Mouse (Mus musculus) kidney, adult 8-10 months (tissue): ENCODE results near the gene Aqp7.
A peak's percentile ranks its signal among the peaks of the same experiment; 100 is the strongest.
"Not testable (repeated sequence)": the region's sequence is repeated elsewhere in the genome, so short reads cannot be mapped to it uniquely, and the experiment has no call there.

ENCODE experiments used
- DNase-seq, 2 experiments: peaks; one replicate each; pipeline ENCODE4 v3.0.0; 2022

The Aqp7 gene

GRCm38 (mm10) chr4:41047524-41048271, at the start of gene Aqp7:
TSS of gene Aqp7 (minus strand) at chr4:41048139.
- no peak for DNase-seq

DNA sequence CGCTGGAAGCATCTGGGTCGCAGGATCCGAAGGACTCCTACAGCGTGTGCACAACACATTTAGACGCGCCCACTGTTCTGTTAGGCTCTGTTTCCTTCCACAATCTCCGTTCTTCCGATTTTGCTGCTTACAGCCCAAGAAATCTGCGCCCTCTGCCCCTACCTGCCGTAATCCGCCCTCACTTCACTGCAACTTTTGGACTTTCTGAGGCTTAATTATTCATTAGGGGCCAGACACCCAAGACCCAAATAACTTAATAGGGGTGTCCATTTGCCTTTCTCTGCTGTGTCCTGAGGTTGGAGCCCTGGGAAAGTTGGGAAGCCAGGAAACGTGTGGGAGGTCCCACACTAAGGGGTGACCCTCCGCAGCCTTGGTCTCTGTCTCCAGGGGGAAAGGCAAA, 49.4 kb upstream of the Aqp7 start:
- peak; percentile 35 to 57 for DNase-seq

GRCm38 (mm10) chr4:41096794-41097193, 48.9 kb upstream of the Aqp7 start:
- DNase-seq: no peak

DNA sequence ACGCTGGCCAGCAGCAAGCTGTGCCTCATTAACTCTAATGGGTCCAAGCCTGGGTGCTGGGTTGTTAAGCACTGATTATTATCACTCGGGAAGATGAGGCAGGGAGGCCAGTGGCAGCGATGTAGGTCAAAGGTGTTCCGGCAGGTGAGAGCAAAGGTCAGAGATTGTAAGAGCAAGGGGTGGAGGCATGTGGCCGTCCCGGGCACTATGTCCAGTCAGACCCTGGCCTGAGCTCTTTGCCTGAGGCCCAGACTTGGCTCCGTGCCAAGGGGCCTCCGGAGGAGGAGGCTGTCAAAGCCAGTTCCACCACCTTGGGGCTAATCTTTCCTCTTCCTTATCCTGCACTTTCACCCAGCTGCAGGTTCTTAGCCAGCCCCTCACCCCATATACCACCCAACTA, 48.2 kb upstream of the Aqp7 start:
- peak; percentile 52 to 61 for DNase-seq

GRCm38 (mm10) chr4:41094361-41094760, 46.4 kb upstream of the Aqp7 start:
- DNase-seq: no peak

GRCm38 (mm10) chr4:41092958-41093357, 45.0 kb upstream of the Aqp7 start:
- DNase-seq: no peak

DNA sequence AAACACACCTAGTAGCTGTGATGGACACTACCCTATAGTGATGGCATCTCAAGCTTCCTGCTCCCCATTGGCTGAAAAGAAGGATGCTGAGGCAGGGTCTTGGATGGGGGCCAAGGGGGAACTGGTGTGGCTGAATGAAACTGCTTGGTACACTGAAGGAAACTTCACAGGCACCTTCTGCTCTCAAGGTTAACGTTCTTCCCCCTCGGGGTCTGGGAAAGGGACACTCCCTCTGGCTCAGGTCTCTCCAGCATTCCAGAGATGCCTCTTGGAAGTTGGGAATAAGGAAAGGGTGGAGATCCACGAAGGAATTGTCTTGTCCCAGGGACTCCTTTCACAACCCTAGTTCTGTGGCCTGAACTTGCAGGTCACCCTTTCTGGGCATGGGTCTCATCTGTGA, 43.5 kb upstream of the Aqp7 start:
- DNase-seq: no peak

DNA sequence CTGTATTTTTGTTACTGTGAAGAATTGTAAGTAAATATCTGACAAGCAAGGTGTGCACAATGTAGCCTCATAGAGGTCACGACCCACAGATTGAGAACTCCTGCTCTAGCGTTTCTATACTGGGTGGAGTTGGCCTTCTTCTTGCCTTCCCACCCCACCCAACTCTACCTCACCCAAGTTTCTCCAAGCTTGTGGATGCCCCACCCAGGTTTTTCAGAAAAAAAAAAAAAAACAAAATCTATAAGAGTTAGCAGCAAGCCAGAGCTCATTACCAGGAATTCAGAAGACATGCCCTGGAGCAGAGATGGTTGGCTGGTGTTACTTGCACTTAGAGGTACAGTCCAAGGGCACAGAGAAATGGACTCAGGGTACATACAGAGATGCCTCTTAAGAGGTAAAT, 41.8 kb upstream of the Aqp7 start:
- DNase-seq: no peak

GRCm38 (mm10) chr4:41089189-41089588, 41.2 kb upstream of the Aqp7 start:
- no peak for DNase-seq

DNA sequence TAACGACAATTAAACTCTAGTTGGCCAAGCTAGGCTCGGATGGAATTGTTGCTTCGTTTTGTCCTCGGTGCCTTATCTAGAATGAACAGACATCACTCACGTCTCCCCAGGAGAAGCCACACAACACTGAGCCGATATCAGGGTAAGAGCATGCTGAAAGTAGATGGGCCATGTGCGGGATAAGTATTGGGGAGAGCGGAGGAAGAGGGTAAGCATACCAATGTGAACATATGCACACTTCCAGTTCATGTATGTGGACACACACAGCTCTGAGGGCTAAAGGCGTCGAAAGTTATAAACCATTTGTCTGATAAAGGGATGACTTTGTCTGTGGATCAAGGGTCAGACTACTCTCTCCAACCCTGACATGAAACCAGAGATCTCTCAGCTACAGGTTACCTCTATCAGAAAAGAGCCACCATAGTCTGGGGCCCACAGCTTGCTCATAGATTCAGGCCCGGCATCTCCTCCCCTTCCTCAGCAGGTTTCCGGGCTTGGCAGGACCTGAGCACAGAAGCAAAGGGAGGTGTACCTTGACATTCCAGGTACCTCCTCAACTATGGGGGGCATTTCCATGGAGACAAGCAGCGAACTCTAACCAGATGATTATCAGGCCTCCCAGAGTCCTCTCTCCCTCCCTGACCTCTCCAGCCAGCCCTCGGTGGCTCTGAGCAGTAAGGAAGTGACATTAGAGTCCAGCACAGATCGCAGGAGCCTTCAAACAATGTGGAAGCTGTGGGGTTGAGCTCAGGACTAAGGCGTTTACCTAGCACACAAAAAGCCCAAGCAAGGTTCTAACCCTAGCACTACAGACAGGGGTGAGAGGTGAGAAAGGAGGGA, 39.7 kb upstream of the Aqp7 start:
- no peak for DNase-seq

DNA sequence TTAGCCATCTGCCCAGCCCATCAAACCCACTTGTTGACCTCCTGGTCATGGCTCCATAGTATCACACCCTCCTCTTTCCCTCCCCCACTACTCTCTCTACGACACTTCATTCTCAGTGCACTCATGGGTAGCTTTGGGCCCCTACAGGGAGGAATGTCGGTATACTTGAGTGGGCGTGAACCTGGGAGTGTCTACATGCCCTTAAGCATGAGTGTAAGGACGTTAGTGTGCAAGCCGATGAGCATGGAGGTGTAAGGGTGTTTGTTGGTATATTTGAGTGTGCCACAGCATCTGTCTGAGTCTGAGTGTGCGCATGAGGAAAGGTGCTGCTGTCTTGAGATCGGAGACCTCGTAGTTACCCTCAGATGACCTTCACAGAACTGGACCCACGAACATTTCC, 39.0 kb upstream of the Aqp7 start:
- no peak for DNase-seq

DNA sequence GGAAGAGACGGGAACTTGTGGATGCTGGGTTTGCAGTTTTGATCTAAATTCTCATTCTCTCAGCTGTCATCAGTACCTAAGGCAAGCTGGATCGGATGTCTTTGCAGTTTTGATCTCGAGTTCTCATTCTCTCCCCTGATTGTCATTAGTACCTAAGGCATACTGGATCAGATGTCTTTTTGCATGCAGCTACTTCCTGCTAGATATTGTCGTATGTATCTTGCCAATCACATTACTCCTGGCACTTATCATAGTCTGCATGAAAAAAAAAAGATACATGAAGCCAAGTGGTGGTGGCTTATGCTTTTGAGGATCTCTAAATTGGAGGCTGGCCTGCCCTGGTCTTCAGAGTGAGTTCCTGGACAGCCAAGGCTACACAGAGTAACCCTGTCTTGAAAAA, 36.9 kb upstream of the Aqp7 start:
- DNase-seq: no peak

DNA sequence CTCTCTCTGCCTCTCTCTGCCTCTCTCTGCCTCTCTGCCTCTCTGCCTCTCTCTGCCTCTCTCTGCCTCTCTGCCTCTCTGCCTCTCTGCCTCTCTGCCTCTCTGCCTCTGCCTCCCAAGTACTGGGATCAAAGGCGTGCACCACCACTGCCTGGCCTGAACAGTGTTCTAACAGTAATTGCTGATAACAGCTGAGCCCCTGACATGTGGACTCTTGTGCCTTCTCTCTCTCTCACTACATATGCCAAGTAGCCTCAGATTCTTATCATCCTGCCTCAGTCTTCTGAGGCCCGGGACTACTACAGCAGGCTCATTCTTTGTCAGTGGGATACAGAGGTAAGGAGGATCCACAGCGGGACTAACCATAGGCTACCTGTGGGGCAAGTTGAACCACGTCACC, 34.9 kb upstream of the Aqp7 start:
- DNase-seq: not testable (repeated sequence)

DNA sequence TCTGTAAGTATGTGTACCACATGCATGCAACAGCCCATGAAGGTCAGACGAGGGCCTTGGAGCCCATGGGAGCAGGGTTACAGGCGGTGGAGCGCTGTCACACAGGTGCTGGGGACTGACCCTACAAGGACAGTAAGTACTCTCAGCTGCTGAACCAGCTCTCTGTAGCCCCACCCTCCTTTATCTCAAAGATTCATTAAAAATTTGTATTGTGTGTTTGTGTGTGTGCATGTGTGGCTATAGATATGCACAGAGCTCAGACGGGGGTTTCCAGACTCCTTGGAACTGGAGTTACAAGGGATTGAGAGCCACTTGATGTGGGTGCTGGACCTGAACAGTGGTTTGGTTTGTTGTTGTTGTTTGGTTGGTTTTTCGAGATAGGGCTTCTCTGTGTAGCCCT, 33.8 kb upstream of the Aqp7 start:
- DNase-seq: no peak

DNA sequence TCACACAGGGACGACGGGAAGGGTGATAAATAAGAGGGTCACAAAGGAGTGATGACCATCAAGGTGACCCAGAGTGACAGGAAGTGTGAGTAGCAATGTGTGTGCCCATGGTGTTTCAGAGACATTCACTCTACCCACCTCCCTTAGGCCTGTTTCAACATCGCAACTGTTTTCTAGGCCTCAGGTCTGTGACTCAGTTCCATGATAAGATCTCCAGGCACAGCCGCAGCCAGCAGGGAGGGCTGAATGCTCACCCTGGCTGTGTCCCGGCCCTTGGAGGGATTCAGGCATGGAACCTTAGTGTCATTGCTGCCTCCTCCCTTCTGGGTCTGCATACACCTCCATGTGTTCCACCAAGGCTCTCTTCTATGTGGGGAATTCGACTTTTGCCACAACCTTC, 30.8 kb upstream of the Aqp7 start:
- no peak for DNase-seq

- no peak for DNase-seq
Observed at GRCm38 (mm10) chr4:41074461-41074860, 26.5 kb upstream of the Aqp7 start.

DNA sequence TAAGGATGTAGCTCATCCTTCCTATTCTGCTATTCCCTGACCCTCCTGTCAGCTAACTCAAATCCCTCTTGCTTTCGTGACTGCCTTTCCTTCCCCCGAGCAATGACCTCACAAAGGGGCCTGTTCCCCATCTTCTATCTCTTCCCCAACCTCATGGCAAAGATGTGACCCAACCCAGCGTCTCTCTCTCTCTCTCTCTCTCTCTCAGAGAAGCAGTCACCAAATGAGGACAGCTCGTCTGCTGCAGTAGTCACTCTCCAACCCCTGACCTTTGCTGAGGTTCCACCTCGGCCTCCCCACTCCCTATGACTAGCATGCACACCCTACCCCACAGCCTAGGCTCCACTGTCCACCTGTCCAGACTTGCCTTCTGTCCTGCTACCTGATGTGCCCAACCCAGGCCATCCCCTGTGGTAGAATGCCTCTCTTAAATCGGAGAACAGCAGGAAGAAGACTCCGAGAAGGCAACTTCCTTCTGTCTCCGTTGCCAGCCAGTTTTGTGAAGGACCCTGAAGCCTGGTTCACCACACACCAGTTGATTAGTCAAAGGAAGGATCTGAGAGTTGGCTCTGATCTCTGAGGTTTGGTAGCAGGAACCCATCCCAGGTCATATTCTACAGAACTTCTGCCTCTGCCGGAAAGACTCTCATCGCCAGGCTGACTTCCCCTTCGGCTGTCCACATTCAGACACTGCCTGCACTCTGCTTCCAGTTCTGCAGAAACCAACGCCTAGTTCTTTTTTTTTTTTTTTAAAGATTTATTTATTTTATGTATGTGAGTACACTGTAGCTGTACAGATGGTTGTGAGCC, 25.3 kb upstream of the Aqp7 start:
- no peak for DNase-seq

DNA sequence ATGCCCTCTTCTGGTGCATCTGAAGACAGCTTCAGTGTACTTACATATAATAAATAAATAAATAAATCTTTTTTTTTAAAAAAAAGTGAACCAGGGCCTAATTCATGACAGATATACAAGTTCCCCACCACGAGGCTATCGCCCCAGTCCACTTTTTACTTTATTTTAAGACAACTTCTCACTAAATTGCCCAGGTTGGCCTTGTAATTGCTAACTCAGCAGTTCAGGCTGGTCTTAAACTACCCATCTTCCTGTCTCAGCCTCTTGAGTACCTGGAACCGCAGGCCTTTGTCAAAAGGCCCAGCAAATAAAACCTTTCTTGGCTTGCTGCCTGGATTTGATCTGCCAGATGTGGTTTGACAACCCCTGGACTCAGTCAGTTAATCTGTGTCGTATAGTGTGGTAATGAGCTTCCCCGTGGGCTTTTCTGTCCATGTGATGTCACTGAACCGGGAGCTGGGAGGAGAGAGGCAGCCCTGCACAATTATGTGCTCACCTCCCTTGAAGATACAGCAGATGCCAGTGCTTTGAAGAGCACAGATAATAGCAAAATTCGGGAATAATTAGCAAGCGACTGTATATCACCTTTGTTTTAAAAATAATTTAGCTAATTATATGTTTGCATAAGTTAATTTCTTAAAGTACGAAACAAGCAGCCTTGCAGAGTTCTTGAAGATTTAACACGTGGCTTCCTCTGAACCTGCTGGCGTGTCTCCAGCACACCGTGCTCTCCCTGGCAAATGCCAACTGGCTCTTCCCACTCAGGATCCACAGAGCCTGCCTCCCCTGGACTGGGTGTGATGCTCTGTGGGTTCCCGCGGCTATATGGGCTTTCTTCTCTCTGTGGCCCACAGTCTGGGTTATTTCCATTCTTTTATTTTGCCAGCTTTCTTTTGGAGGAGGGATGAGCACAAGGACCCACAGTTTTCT, 23.8 kb upstream of the Aqp7 start:
- DNase-seq: no peak

GRCm38 (mm10) chr4:41065196-41065595, 17.3 kb upstream of the Aqp7 start:
- no peak for DNase-seq

- DNase-seq: no peak
Observed at GRCm38 (mm10) chr4:41063894-41064673, 16.1 kb upstream of the Aqp7 start.

DNA sequence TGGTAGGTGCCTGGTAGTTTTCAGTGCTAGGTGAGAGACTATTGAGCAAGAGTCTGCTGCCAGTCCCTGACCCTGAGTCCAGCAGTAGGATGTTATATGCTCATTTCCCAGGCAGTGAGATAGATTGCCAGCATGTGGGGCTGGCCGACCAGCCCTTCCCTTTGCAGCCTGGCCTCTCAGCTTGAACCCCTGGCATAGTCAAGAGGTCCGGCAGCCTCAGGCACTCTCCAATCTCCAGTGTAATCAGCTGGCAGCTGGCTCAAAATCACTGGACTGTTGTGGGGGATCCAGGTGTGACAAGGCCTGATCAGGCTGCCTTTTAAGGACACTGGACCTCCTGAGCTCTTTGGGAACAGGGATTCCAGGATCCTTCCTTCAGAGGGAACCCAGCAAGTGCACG, 15.4 kb upstream of the Aqp7 start:
- no peak for DNase-seq

GRCm38 (mm10) chr4:41057361-41057760, 9.4 kb upstream of the Aqp7 start:
- DNase-seq: no peak
